Mouse (Mus musculus): ENCODE measurements around the gene Bag1.

DNA sequence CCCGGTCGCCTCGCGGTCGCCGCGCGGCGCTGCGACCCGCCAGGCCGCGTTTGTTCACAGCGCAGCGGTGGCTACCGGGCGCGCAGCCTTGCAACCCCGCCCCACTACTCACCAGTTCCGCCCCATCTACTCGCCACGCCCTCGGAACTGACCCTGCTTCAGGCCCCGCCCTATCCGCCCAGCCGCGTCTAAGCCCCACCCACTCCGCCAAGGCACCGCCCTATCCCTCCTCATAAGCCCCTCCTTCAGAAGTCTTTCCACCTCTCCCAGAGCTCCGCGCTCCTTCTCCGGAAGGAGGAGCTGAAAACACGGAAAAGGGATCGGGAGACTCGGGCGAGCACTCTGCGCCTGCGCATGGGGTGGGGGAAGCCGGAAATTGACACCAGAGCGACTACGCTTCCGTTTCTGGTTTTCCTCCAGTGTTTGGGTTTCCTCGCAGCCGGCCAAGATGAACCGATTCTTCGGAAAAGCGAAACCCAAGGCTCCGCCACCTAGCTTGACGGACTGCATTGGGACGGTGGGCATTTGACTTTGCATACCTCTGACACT lies at the start of gene Bag1, which contains the start of gene Chmp5:
- TF ChIP-seq ZC3H11A (IDR thresholded peaks at IDR 0.05; ENCODE audit: borderline replicate concordance, low read depth, low read length): no peak
- TF ChIP-seq CHD2 (IDR thresholded peaks at IDR 0.05; ENCODE audit: low read depth, low read length): no peak; the same call in 1 of the 2 replicates
- no peak for TF ChIP-seq ZNF384 (IDR thresholded peaks at IDR 0.05; ENCODE audit: low read depth, low read length)
- peak; percentile 78; the same call in 1 of the 2 replicates for TF ChIP-seq HCFC1 (IDR thresholded peaks at IDR 0.05; ENCODE audit: borderline replicate concordance, insufficient read depth, low read length)
